Mouse (Mus musculus) layer of hippocampus, adult 2 months (tissue): Measurements from ENCODE around the gene Hesx1. TPM values are rescaled to one million over a fixed set of nuclear protein-coding genes. Genes with fewer than 3 reads are reported as not detected.

Source experiments
- DNase-seq, 2 experiments: peaks; one replicate each; pipeline ENCODE4 v3.0.0; 2022; ENCODE audit warnings: low spot score in 2 of 2
- H3K27ac ChIP-seq: fragments of 200-600 bp; 2 replicates; pipeline ENCODE4 v1.8.1; 2022
- H3K4me3 ChIP-seq: fragments of 200-600 bp; 2 replicates; pipeline ENCODE4 v1.8.1; 2022; ENCODE audit warnings: mild to moderate bottlenecking
- CTCF ChIP-seq: fragments of 200-600 bp; conservative IDR thresholded peaks from 2 replicates; pipeline ENCODE4 v1.8.1; 2022; ENCODE audit warnings: antibody characterized with exemption, mild to moderate bottlenecking, moderate library complexity
- total RNA-seq, 2 experiments: library from RNA; stranded (reverse); gene quantifications; 2 replicates each; pipeline ENCODE4 v1.2.3; 2021

Hesx1 gene
- total RNA-seq, 2 experiments from 2014 or later, result not detected

DNA sequence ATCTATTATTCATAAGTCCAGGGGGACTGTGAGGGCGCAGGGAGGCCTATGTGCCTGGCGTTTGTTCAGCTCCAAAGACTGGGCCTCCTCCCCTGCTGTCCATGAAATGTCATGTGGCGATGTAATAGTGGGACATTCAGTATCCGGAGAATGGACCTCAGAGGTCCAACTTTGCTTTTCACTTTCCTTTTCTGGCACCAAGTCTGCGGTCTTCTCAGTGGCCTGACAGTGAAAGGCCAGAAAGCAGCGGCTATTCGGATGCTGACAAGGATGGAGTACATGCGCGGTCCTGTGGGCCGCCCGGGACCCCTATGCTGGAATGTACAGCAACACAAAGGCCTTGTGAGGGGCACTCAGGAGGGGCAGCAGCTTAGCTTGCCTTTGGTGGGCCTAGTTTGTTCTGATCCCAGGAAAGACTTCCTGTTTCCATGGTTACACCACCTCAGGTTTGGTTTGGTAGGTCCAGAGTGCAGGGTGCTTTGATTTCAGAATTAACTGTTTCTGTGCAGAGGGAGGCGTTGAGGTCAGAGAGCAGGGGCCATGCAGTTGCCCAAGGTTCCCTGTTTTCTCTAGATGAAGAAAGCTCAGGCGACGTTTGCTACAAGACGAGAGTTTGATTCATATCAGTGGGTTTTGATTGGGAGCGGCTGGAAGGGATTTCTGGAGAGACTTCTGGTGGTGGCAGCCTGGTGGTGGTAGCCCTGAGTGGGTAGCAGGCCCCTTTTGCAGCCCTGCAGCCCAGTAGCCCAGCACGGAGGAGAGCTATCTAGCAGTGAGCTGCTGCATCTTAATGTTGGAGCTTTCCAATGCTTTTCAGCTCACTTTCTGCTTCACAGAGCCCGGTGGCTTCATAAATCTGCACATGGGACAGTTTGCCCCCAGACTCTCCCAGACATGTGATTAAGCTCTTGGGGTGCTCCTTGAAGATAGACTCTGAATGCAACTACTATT, 56.6 kb downstream of the Hesx1 start:
- no peak for DNase-seq
- Histone ChIP-seq H3K27ac (no peak overlapping the region; the same call in 1 of the 2 replicates), H3K4me3 (no peak overlapping the region)
- TF ChIP-seq CTCF, result no peak

DNA sequence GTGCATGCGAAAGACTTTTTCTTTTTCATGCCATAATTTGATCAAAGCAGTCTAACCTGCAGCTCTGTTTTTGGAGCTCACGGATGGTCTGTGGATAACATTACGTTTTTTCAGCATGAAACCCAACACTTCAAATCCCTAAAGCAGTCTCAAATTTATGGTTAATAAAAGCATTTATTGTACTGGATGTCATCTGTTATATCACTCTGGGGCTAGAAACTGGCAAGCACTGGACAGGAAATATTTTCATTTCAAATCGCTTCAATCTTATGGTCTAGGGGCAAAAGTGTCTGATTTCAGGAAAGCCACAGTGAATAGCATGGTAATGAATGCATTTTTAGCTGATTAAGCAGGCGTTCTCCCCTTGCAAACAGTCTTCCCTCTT, 57.3 kb downstream of the Hesx1 start:
- no peak overlapping the region for H3K27ac ChIP-seq
- DNase-seq, result no peak
- H3K4me3 ChIP-seq, result no peak overlapping the region
- TF ChIP-seq CTCF, result no peak

Other genes starting within 250 kb of the Hesx1 start
- not detected for gene Asb14, start 99.9 kb upstream of the Hesx1 start, total RNA-seq
- 10 to 100 TPM; 59.8 to 63.0 TPM for gene Appl1, start 23.2 kb upstream of the Hesx1 start, total RNA-seq
- 1 to 10 TPM; 2.8 to 3.2 TPM for gene Il17rd, start 44.5 kb downstream of the Hesx1 start, total RNA-seq
- 10 to 100 TPM; 77.1 to 79.5 TPM for gene Arhgef3, start 120.5 kb downstream of the Hesx1 start, total RNA-seq